Mouse (Mus musculus) embryonic fibroblast, embryonic 13.5 days (primary cell): ENCODE data around the gene Rufy3.

ENCODE experiments used
- CTCF ChIP-seq: IDR thresholded peaks from 2 replicates; pipeline ENCODE4 v1.5.1; 2011; ENCODE audit warnings: mild to moderate bottlenecking, control low read depth, low read length, moderate library complexity, borderline replicate concordance; ENCODE audit not compliant: insufficient read depth
- POLR2A ChIP-seq: IDR thresholded peaks from 2 replicates; pipeline ENCODE4 v1.6.1; 2011; ENCODE audit warnings: low read depth, mild to moderate bottlenecking, control low read depth, low read length, moderate library complexity

GRCm38 (mm10) chr5:88643491-88643890 lies 78.7 kb downstream of the Rufy3 start:
- TF ChIP-seq CTCF (no peak), POLR2A (no peak)
